Mouse (Mus musculus) frontal cortex, postnatal 36 days (tissue): Measurements from ENCODE around the gene Mthfsl.
"Not testable (repeated sequence)": the region's sequence is repeated elsewhere in the genome, so short reads cannot be mapped to it uniquely, and the experiment has no call there.

Experiments
- DNase-seq, 2 experiments: peaks; one replicate each; pipeline ENCODE4 v3.0.0; 2022; ENCODE audit warnings: low spot score in 2 of 2

Mthfsl gene

DNA sequence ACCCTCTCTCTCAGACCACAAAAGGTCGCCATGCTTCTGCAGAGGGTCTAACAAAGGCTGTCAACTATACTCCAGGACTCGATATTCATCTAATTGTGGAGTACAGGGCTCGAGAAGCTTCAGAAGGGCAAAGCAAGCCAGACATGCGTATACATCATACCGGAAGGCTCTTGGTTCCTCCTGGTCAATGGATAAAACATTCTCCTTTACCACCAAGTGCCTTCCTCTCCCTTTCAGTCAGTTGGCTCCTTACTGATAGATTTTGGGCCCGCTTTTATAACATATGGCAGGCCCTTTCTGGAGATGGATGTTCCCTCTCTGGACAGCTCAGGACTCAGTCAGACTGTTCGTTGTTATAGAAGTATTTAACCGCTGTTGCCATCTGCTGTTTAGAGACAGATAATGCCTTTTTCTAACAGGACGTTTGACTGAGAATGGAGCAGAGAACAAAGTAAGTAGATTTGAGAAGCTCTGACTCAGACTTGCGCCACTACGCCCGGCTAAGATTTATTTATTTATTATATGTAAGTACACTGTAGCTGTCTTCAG lies at the start of gene Mthfsl:
Mthfsl (minus strand) TSS at position 308 of the 549 bp plus-strand sequence.
- DNase-seq: peak; percentile 49 to 60

DNA sequence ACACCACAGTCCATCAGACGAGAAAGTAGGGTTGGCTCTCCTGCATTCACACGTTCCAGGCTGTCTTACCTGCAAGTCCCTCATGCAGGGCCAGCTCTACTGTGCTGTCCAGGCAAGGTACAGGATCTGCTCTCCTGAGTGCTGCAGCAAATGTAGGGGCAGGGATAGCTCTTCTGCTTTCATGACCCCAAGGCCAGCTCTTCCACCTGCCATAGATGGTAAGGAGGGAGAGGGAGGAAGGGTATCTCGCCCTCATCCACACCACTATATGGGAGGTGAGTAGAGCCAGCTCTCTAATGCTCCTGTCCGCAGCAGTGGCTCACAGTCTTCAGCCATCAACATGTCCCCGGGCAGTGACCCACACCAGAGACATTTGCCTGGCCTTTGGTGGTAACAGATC lies 49.4 kb upstream of the Mthfsl start:
- DNase-seq: not testable (repeated sequence)

DNA sequence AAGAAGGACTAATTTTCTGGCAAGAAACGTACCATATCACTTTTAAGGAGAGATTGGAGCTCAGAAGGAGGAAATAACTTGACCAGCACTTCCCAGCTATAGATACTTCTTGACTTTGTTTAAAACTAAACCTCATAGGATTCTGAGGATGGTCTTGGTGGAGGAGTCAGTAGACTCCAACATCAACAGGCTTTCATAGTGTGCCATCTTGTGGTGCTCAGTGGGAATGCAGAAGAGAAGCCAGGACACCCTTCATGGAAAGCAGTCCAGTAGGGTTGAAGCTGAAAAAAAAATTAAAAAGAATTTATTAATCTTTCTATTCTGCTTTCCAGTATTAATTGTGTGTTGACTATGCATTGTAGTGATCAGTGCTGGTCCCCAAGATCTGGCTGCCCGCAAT lies 26.6 kb upstream of the Mthfsl start:
- peak; percentile 26 to 53 for DNase-seq

DNA sequence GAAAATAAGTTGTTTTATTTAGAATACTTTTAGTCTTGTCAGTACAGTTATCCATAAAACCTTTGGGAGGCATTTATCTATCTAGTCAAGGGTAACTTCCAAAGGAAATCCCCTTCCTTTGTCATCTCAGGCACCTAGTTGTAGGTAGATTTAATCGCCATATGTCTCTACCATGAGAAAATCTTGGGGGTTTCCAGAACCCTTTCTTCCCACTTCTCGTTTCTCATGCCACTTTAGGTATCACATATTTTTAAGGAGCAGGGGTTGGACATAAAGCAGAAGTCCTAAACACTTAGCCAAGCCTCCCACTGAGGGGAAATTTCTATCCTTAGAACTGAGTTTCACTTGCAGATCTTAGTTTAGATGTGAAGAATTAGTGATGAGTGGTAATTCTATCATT lies 25.9 kb upstream of the Mthfsl start:
- DNase-seq: not testable (repeated sequence)

DNA sequence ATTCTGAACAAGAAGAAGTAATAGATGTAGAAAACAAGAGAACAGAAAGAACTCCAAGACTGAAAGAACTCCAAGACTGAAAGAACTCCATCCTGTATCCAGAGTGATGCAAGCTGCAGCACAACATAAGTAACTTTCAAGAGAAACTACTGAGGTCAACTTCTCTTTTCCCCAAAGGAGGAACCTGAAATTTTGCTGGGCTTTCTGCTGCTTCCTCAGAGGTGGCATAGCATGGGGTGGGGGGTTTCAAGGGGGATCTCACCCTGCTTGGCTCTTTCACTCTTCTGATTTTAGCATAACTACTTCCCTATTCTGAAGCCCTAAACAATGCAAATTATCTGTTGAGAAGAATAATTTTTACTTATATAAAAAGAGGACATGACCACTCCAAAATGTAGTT lies 15.2 kb upstream of the Mthfsl start:
- DNase-seq: not testable (repeated sequence)

DNA sequence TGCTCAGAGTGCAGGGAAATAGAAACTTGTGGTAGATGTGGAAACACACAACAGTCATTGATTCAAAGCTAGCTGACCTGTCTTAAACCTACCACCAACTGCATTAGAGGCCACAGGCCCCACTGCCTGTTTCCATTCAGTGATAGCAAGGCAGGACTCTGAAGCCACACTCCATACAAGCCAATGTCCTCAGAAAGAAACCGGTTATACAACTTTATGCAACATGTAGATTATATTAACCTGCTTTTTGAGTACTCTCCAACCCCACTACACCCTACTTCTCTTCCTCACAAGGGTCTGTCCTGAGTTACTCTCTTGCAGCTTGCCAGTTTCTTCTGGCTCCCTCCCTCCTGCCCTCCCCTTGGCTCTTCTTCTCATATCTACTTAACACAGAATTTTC lies 13.1 kb upstream of the Mthfsl start:
- DNase-seq: not testable (repeated sequence)

DNA sequence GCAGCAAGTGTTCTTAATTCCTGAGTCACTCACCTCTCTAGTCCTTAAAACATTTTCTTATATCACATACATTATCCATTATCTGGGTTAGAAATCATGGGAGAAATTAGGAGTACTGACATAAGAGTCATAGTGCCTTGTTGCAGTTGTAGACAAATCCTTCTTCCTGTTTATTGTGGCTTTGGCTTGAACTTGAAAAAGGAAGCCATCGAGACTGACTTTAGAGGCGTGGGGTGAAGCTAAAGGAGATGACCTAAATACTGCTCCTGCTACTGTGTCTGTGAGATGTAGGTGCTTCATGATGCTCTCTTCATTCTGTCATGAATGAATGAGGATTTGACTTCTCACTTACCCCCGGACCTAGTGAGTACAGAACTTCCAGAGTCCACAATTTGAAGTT lies 12.2 kb upstream of the Mthfsl start:
- DNase-seq: not testable (repeated sequence)

DNA sequence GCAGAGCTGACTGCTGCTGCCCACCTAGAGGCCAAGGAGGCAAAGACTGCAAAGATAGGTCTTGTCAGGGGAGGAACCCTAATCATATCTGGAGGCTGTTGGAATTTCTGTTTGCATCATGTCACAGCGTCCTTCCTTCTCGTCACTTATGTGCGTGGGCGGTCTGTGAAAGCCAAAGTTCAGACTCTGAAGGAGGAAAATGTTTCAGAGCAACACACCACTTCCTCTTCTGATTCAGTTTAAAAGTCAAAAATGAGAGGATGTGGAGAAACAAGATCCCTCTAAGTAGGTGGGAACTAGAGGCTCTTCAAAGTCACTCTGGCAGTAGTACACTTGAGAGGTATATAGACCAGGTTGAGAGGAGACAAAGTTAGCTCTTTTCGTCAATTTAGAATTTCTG lies 11.6 kb upstream of the Mthfsl start, which contains the start of gene Bcl2a1d:
Bcl2a1d (minus strand) TSS at position 187 of the 400 bp plus-strand sequence.
- DNase-seq: not testable (repeated sequence)

DNA sequence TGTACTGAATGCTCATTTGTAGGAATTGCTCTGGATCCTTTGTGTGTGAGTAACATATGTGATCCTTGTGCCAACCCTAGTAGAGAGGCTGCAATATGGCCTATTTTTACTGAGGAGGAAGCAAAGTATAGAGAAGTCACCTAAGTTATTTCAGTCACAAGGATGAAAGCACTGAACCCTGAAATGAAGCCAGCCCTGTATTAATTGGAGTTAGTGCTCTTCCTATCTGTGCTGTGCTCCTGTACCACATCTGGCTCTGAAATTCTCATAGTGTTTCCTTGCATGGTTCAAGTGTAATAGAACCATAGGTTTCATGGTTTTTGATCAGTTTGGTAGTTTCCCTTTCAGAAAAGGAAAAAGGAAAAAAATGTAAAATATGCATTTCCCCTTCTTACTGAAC lies 8.2 kb upstream of the Mthfsl start:
- DNase-seq: not testable (repeated sequence)

DNA sequence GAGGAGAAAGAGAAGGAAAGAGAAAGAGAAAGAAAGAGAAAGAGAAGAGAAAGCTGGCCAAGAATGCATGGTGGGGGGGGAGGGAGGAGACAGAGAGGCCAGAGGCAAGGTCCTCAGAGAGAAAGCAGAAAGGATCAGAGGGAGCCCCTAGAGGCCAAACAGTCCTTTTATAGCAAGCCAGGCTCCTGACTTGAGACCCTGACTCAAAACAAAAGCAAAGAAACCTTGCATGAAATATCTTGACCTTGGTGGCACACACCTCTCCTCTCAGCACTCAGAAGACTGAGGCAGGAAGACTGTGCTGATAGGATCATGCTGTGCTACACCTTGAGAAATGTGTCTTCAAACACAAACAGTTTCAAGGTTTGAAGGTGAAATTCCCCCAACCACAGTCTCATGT lies 1.5 kb upstream of the Mthfsl start:
- DNase-seq: not testable (repeated sequence)

DNA sequence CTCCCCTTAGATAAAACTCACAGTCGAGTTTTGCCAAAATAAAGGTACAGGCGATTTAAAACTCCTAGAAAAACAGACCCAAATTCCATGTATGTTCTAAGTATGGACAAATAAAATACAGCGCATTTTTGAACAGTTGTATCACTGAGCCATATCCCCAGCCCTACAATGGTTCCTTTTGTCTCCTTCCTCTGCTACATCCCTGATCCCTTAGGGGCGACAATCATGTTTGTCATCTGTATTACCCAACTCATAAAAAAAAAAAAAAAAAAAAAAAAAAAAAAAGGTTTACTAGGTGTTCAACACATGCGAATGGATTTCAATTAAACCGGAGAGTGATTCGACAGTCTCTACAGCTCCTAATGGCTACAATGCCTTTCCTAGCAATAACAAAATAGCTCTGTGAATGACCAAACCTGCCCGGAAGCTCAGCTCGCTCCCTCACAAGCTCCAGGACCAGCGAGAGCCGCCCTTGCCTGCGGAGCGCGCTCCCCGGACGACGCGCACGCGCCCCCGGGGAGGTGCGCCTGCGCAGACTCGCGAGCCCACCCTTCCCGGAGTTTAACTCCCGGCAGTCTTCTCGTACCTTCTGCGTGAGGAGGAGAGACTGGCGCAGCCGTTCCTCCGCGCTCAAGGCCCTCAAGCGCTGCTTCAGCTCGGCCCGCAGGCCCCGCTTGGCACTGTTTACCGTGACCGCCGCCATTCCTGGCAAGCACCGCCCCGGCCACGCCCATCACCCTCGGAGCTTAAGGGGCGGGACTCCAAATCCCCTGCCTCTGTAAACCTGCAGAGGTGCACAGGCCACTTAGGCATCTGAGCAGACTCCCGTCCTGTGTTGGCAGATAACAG lies 799 bp downstream of the Mthfsl start:
- peak; percentile 28 to 49 for DNase-seq

DNA sequence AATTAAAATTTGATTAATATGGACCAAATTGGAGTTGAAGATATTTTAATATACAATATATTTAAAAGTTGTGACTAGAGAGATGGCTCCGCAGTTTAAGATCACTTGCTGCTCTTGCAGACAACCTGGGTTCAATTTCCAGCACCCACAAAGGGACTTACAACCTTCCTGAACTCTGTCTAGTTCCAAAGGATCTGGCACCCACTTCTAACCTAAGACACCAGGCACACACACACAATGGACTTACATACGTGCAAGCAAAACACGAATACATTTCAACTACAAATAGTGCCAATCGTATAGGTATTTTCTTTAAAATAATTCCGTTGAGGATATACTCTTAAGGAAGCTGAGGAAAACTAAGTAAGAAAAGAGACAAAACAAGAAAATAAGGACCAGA lies 1.5 kb downstream of the Mthfsl start:
- peak in 1 of 2 experiments; percentile 30 for DNase-seq

DNA sequence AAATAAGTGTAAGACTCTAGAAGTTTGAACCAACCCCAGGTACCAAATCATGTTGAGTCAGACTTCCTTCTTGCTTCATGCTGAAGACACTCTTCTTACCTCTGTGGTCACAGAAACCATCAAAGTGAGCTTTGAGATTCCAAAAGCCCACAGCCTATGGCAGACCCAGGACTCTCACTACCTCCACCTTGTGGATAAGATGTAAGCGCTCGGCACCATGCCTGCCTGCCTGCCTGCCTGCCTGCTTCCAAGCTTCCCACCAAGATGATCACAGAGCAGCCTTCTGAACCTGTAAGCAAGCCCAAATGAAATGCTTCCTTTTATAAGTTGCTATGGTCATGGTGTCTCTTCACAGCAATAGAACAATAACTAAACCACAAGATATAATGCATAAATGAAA lies 2.0 kb downstream of the Mthfsl start:
- DNase-seq: peak; percentile 34 to 51

DNA sequence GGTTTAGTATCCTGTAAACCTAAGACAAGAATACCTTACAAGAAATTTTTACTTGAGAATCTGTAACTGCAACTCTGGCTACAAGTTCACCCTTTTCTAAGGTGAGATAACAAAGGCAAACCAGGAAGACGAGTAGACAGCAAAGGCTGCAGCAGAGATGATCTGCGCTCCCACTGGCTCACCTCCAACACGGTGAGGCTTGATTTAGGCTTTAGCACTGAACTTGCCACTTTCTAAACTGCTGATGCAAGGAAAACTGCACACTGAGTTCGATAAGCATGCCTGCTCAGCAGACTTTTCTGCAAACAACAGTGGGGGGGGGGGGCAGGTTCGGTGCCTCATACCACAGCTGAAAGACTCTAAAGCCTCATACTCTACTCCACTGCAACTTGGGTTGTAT lies 5.6 kb downstream of the Mthfsl start:
- DNase-seq: not testable (repeated sequence)

DNA sequence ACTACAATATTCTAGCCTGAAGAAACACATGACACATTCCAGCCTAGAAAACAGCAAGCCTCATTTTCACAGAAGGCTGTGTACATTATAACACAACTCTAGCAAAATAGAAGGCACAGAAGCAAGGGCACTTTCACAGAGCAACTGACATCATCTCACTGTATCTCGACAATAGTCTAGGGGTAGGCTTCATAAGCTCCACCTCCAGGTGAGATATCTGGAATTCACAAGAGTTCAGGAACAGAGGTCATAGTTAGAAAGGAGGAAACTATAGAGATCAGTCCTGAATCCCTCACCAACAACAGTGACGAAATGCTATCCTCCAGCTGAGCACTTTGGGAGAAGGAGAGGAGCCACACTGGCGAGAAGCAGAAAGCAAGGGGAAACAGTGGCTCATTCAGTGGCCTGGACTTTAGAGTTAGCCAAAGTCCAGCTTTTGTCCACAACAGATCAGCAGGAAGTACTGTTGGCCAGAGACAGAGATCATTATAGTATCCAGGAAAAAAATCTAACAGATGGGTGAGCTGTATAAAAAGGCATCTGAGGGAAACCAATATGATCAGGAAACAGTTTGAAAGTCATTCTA lies 7.8 kb downstream of the Mthfsl start:
- DNase-seq: not testable (repeated sequence)

DNA sequence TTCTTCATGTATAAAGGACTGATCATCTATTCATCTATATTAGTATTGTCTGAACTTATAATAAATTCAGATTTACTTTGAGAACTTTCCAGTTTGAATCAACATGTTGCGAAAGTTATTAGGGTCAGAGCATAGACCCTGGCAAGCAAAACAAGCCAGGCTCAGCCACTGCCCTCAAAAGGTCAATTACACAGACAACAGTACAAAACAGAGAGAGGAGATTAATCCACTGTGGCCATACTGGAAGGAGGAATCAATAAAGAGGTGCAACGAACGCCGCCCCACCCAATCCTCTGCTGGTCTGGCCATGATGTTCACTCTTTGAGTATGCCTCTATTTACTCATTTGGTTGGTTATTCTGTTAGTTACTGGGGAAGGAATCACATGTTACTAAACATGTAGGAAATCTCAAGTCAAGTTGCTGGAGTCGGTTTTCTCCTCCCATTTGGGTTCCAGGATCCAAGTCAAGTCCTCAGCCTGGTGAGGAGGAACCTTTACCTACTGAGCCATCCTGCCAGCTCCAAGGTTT lies 9.1 kb downstream of the Mthfsl start:
- not testable (repeated sequence) for DNase-seq

DNA sequence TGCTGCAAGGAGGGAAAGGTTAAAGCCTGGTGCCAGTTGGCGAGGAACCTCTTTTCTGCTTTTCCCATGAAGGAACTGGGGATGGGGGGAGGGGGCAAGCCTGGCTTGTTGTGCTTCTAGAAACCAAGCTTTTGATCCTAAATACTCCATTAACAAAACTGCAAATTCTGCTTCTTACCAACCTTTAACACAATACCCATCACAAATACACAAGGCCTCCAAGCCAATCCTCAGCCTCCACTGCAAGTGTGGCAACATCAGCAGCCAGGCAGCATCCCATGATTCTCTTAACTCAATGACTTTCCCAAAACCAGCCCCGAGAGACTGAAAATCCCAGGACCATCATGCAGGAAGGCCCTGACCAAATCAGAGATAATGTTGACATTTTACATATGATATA lies 9.7 kb downstream of the Mthfsl start:
- not testable (repeated sequence) for DNase-seq

DNA sequence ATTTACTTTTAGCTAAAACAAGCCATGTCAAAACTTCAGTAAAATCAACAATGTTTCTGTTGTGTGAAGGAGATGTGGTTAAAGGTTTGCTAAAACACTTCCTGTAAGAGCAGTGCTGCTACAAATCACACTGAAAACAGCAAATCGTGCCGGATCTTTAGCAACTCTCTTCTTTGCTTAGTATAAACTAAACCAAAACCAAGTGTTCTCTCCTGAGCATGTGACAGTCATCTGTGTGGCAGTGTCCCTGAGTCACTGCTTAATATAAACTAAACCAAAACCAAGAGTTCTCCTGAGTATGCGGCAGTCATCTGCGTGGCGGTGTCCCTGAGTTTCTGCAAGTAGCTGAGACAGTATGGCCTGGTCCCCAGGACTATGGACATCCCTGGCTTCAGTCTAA lies 10.3 kb downstream of the Mthfsl start:
- not testable (repeated sequence) for DNase-seq

DNA sequence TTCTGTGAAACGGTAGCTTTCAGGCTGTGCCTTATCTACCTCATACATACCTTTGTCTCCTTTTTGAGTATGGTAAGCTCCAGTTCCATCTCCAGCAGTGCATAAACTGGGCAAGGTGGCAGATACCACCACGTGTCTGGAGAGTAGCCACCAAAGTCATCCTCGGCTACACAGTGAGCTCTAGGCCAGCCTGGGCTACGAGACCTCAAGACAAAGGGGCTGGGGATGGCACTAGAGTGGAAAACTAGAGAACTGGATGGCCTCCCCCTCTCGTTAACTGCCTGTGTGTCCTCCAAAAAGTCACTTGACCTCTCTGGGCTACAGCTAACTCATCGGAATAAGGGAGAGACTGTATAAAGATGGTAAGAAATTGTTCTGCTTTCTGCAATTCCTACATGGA lies 10.8 kb downstream of the Mthfsl start:
- DNase-seq: no peak

DNA sequence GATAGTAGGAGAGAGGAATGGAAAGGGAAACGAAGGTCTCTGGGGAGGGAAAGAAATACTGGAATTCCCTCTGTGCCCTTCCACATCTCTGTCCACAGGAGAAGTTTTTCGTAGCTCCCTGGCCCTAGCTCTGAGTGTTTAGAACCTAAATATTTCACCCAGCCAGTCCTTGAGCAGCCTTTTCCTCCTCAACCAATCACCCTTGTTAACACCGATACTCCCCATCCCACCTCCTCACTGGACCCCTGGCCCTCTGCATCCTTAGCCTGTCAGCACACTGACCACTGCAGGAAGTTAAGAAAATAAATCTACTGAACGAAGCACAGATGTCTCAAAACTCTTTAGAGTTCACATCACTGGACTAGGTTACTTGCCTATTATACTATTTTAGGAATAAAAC lies 13.4 kb downstream of the Mthfsl start:
- no peak for DNase-seq

DNA sequence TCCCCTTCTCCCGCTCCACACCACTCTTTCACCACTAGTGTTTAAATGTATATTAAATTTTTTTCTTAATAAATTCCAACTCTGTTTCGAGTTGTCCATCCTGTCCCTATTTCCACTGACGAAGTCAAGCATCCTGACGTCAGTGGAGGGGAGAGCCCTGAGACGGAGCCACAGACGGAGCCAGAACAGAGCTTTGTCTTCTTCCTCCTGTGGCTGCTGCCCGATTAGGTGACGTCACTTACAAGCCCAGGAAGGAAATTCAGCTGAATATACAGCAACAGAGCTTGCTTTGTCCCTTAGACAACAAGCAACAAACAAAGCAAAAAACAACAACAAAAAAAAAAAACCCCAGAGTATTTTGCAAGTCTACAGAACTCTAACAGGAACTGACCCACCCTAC lies 14.9 kb downstream of the Mthfsl start:
- DNase-seq: not testable (repeated sequence)

DNA sequence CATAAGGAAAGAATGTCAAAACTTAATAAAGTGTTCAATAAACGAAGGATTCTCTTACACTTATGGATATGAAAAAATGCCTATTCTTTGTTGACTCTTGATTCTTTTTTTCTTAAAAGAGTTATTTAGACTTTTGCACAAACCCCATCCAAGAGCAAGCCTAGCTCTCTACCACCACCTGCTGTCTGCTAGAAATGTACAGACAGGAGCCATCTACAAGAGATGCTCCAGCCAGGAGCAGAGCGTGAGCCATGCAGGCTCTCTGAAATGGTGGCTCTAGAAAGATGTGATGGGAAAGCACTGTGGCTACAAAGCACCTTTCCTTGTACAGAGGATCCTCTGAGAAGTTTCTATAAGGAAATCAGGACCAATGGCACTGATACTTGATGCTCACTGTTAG lies 21.4 kb downstream of the Mthfsl start:
- not testable (repeated sequence) for DNase-seq

DNA sequence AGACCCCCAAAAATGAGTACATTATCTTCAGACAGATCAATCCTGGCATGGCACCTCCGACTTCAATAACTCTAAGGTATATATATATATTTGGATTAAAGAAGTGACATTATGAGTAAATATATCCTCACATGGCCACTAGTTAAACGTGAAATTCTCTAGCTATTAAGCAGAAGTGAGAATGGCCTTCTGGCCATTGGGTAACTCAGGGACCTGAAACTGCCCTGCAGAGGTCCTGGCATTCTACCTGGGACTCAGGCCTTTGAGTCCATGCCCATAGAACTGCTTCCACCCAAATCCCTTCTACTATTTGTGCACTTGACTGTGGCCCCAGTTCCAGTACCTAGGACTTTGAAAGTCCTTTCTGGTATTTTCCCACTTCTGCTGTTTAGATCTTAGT lies 28.8 kb downstream of the Mthfsl start:
- not testable (repeated sequence) for DNase-seq
